Mouse (Mus musculus) C2C12 (cell line): ENCODE results near the gene Hydin. TPM values are rescaled to one million over a fixed set of nuclear protein-coding genes. Genes with fewer than 3 reads are reported as not detected.
"Not testable (repeated sequence)": the region's sequence is repeated elsewhere in the genome, so short reads cannot be mapped to it uniquely, and the experiment has no call there.

Source experiments
- H3K27me3 ChIP-seq: one replicate; pipeline ENCODE4 v1.6.1; 2011; ENCODE audit not compliant: control insufficient read depth, insufficient read depth, insufficient read length
- H3K36me3 ChIP-seq: one replicate; pipeline ENCODE4 v1.6.1; 2011; ENCODE audit not compliant: control insufficient read depth, insufficient read depth
- H3K4me3 ChIP-seq: one replicate; pipeline ENCODE4 v1.5.1; 2011; ENCODE audit warnings: mild to moderate bottlenecking, control low read depth; ENCODE audit not compliant: poor library complexity, insufficient read depth, severe bottlenecking
- H3K79me2 ChIP-seq: one replicate; pipeline ENCODE4 v1.6.1; 2011; ENCODE audit not compliant: control insufficient read depth, insufficient read depth
- H3K79me3 ChIP-seq: one replicate; pipeline ENCODE4 v1.6.1; 2011; ENCODE audit warnings: low read depth, control low read depth
- H3ac ChIP-seq: one replicate; pipeline ENCODE3; 2011; ENCODE audit warnings: low read depth; ENCODE audit not compliant: control insufficient read depth, insufficient read length
- CEBPB ChIP-seq: IDR thresholded peaks from one replicate; pipeline ENCODE4 v1.6.1; 2011; ENCODE audit warnings: low read depth, mild to moderate bottlenecking, control low read depth, moderate library complexity
- CTCF ChIP-seq: IDR thresholded peaks from one replicate; pipeline ENCODE4 v1.5.1; 2011; ENCODE audit not compliant: control insufficient read depth, insufficient read depth, insufficient read length
- FOSL1 ChIP-seq: IDR thresholded peaks from one replicate; pipeline ENCODE4 v1.8.0; 2011; ENCODE audit warnings: mild to moderate bottlenecking, low read length; ENCODE audit not compliant: poor library complexity, insufficient read depth, severe bottlenecking
- MAX ChIP-seq: IDR thresholded peaks from one replicate; pipeline ENCODE4 v1.6.1; 2011; ENCODE audit warnings: mild to moderate bottlenecking, control low read depth
- MYOD1 ChIP-seq: IDR thresholded peaks from one replicate; pipeline ENCODE4 v1.6.1; 2011; ENCODE audit warnings: low read depth; ENCODE audit not compliant: control insufficient read depth, insufficient read length
- MYOG ChIP-seq: IDR thresholded peaks from one replicate; pipeline ENCODE4 v1.6.1; 2011; ENCODE audit not compliant: control insufficient read depth, insufficient read length; ENCODE audit errors: extremely low read depth
- USF1 ChIP-seq: IDR thresholded peaks from one replicate; pipeline ENCODE4 v1.6.1; 2011; ENCODE audit warnings: low read depth, mild to moderate bottlenecking, control low read depth, moderate library complexity
- polyA plus RNA-seq: library from polyadenylated mRNA; unstranded; fragments of >200 nt; fragmentation: generic; extraction: Trizol; gene quantifications from one replicate; pipeline ENCODE4 v1.2.1, GENCODE M21; 2012; ENCODE audit warnings: missing spikeins

Gene Hydin
- polyA plus RNA-seq, 1 experiment, result 0.01 TPM

GRCm38 (mm10) chr8:110501330-110501729 lies 234.6 kb downstream of the Hydin start:
- Histone ChIP-seq H3K27me3 (peaks cover 28% of the 10 kb centered on the region), H3K4me3 (no peak overlapping the region), H3K79me2 (no peaks in the 10 kb centered on the region), H3K36me3 (no peaks in the 10 kb centered on the region), H3ac (no peak overlapping the region), H3K79me3 (no peaks in the 10 kb centered on the region)
- TF ChIP-seq MYOD1, result no peak
- no peak for TF ChIP-seq CEBPB
- TF ChIP-seq CTCF, result no peak
- no peak for TF ChIP-seq USF1
- no peak for TF ChIP-seq MAX
- TF ChIP-seq FOSL1, result no peak
- no peak for TF ChIP-seq MYOG

- H3K79me2 ChIP-seq, result no peaks in the 10 kb centered on the region
- H3K36me3 ChIP-seq, result no peaks in the 10 kb centered on the region
- peaks cover 32% of the 10 kb centered on the region for H3K27me3 ChIP-seq
- H3K4me3 ChIP-seq, result no peak overlapping the region
- no peaks in the 10 kb centered on the region for H3K79me3 ChIP-seq
- H3ac ChIP-seq, result no peak overlapping the region
- no peak for TF ChIP-seq MYOD1
- TF ChIP-seq FOSL1, result no peak
- TF ChIP-seq MYOG, result no peak
- TF ChIP-seq CEBPB, result no peak
- no peak for TF ChIP-seq MAX
- no peak for TF ChIP-seq CTCF
- no peak for TF ChIP-seq USF1
Observed at GRCm38 (mm10) chr8:110502880-110503279, 236.1 kb downstream of the Hydin start.

- Histone ChIP-seq H3K27me3 (peaks cover 25% of the 10 kb centered on the region), H3ac (no peak overlapping the region), H3K79me2 (no peaks in the 10 kb centered on the region), H3K79me3 (no peaks in the 10 kb centered on the region), H3K36me3 (no peaks in the 10 kb centered on the region), H3K4me3 (no peak overlapping the region)
- TF ChIP-seq CTCF (no peak), MAX (no peak), CEBPB (no peak), MYOD1 (no peak), FOSL1 (no peak)
Observed at GRCm38 (mm10) chr8:110508766-110509165, 242.0 kb downstream of the Hydin start.

- Histone ChIP-seq H3K4me3 (no peak overlapping the region), H3K79me3 (no peaks in the 10 kb centered on the region), H3K79me2 (no peaks in the 10 kb centered on the region), H3K36me3 (no peaks in the 10 kb centered on the region), H3K27me3 (peaks cover 20% of the 10 kb centered on the region), H3ac (no peak overlapping the region)
- TF ChIP-seq FOSL1, result no peak
- no peak for TF ChIP-seq CTCF
- TF ChIP-seq USF1, result no peak
- TF ChIP-seq CEBPB, result no peak
- TF ChIP-seq MYOG, result no peak
- no peak for TF ChIP-seq MYOD1
- TF ChIP-seq MAX, result no peak
Observed at GRCm38 (mm10) chr8:110519790-110520189, 253.0 kb downstream of the Hydin start.

GRCm38 (mm10) chr8:110521851-110522250 lies 255.1 kb downstream of the Hydin start:
- peaks cover 22% of the 10 kb centered on the region for H3K27me3 ChIP-seq
- no peaks in the 10 kb centered on the region for H3K36me3 ChIP-seq
- no peaks in the 10 kb centered on the region for H3K79me3 ChIP-seq
- no peak overlapping the region for H3K4me3 ChIP-seq
- no peaks in the 10 kb centered on the region for H3K79me2 ChIP-seq
- TF ChIP-seq CTCF, result no peak
- TF ChIP-seq MAX, result no peak
- TF ChIP-seq USF1, result no peak
- TF ChIP-seq FOSL1, result no peak
- TF ChIP-seq CEBPB, result no peak
- no peak for TF ChIP-seq MYOD1
- no peak for TF ChIP-seq MYOG
- H3ac ChIP-seq, result no peak overlapping the region

GRCm38 (mm10) chr8:110522495-110522894 lies 255.7 kb downstream of the Hydin start:
- H3ac ChIP-seq, H3K79me3 ChIP-seq, H3K79me2 ChIP-seq, H3K4me3 ChIP-seq, H3K36me3 ChIP-seq: not testable (repeated sequence)
- H3K27me3 ChIP-seq, result peaks cover 22% of the 10 kb centered on the region

GRCm38 (mm10) chr8:110522985-110523384 lies 256.2 kb downstream of the Hydin start:
- Histone ChIP-seq H3K79me3 (no peaks in the 10 kb centered on the region), H3ac (no peak overlapping the region), H3K79me2 (no peaks in the 10 kb centered on the region), H3K36me3 (no peaks in the 10 kb centered on the region), H3K4me3 (no peak overlapping the region), H3K27me3 (peaks cover 26% of the 10 kb centered on the region)
- TF ChIP-seq USF1, result no peak
